Comparison of ENCODE assay signal across 27 mouse cellular contexts in genomic region chr1:137446497-137446896, GRCm38 (mm10).
DNase-seq lines count a peak whose midpoint lies in the region; ATAC-seq and TF ChIP-seq lines count a peak whose summit lies in the region.
"Had no signal": no experiment of that assay in that cellular context is flagged by ENCODE, and none has a peak within 500 bp of the region (broad histone marks: within the 10 kb centered on the region; RNA-seq: fewer than 3 reads in every experiment).

No protein-coding gene starts in this region.

- H3K4me2 ChIP-seq in forebrain, embryonic 15.5 days (replicated peaks) = no peak overlapping the region
- H3K4me2 ChIP-seq: forebrain, embryonic 13.5 days; heart, embryonic 11.5 days; hindbrain, embryonic 13.5 days; intestine, embryonic 15.5 days had no signal

- H3K27me3 ChIP-seq in forebrain, embryonic 15.5 days = no peaks in the 10 kb centered on the region
- H3K27me3 ChIP-seq: CH12.LX; forebrain, embryonic 13.5 days; hindbrain, embryonic 13.5 days; intestine, embryonic 15.5 days had no signal

- TF ChIP-seq CTCF in gastrocnemius, adult 2 months (IDR thresholded peaks at IDR 0.05) = no peak

- peak overlapping the region; percentile 44; the same call in 1 of the 2 replicates for H3K27ac ChIP-seq in gastrocnemius, adult 2 months
- H3K27ac ChIP-seq in forebrain, embryonic 15.5 days (replicated peaks) = no peak overlapping the region
- H3K27ac ChIP-seq: forebrain, embryonic 10.5 days; forebrain, embryonic 13.5 days; hindbrain, embryonic 10.5 days; hindbrain, embryonic 13.5 days; intestine, embryonic 15.5 days had no signal

- intact Hi-C loops in gastrocnemius, adult 2 months (cut with DNase I) = no loop called here
- intact Hi-C loops in gastrocnemius, postnatal 36 days (cut with DNase I) = no loop called here

- no peak for DNase-seq in gastrocnemius, adult 2 months
- DNase-seq in gastrocnemius, postnatal 36 days = no peak
- DNase-seq in Muller cell, postnatal 12 days (ENCODE audit: inconsistent ontology term) = peak; percentile 52
- DNase-seq in fibroblast of lung, adult 2 months (ENCODE audit: low read depth) = peak; percentile 70
- no peak for DNase-seq in thymus, postnatal 25 days
- DNase-seq: adrenal gland, adult 2 months; adrenal gland, postnatal 14 days; B cell, adult 2 months; cerebellum, adult 11 months; cerebellum, adult 2 months; cerebellum, adult 9-11 months; cerebellum, postnatal 25 days; embryo, embryonic 11 days; forebrain, postnatal 0 days; gastrocnemius, postnatal 25 days; kidney, adult 11 months had no signal

- H3K4me3 ChIP-seq in gastrocnemius, adult 2 months = no peak overlapping the region
- no peak overlapping the region for H3K4me3 ChIP-seq in forebrain, embryonic 15.5 days
- H3K4me3 ChIP-seq: erythroblast, embryonic 14.5 days; forebrain, embryonic 10.5 days; forebrain, embryonic 13.5 days; hindbrain, embryonic 10.5 days; hindbrain, embryonic 13.5 days; intestine, embryonic 15.5 days had no signal

- H3K4me1 ChIP-seq in forebrain, embryonic 15.5 days = no peaks in the 10 kb centered on the region
- H3K4me1 ChIP-seq: intestine, embryonic 15.5 days had no signal

- 31% methylated on average over 3 of the region's 3 CpGs for WGBS in forebrain, embryonic 15.5 days

- no peak for ATAC-seq in forebrain, embryonic 15.5 days (replicated peaks)
- ATAC-seq: forebrain, embryonic 13.5 days; forebrain, postnatal 0 days; hindbrain, embryonic 16.5 days; intestine, embryonic 15.5 days had no signal

- no peaks in the 10 kb centered on the region for H3K9me3 ChIP-seq in forebrain, embryonic 15.5 days
- H3K9me3 ChIP-seq: forebrain, embryonic 10.5 days; forebrain, embryonic 13.5 days; hindbrain, embryonic 10.5 days; hindbrain, embryonic 13.5 days; intestine, embryonic 15.5 days had no signal

- no peak overlapping the region for H3K9ac ChIP-seq in forebrain, embryonic 15.5 days (replicated peaks)
- H3K9ac ChIP-seq: forebrain, embryonic 13.5 days; forebrain, postnatal 0 days; hindbrain, embryonic 13.5 days; intestine, embryonic 15.5 days had no signal

- H3K36me3 ChIP-seq in forebrain, embryonic 15.5 days = no peaks in the 10 kb centered on the region
- H3K36me3 ChIP-seq: forebrain, embryonic 10.5 days; G1E; hindbrain, embryonic 10.5 days; hindbrain, embryonic 13.5 days; intestine, embryonic 15.5 days had no signal

Comparison
In these comparisons a context has a peak if more than half of its experiments do, and no peak if none do; other contexts are left out.
1. DNase-seq: peak in Muller cell, postnatal 12 days (single experiment) and fibroblast of lung, adult 2 months (single experiment); none in gastrocnemius, adult 2 months (single experiment), gastrocnemius, postnatal 36 days (0 of 2) and thymus, postnatal 25 days (single experiment).